Mouse (Mus musculus): ENCODE measurements around the gene Atp13a1.

DNA sequence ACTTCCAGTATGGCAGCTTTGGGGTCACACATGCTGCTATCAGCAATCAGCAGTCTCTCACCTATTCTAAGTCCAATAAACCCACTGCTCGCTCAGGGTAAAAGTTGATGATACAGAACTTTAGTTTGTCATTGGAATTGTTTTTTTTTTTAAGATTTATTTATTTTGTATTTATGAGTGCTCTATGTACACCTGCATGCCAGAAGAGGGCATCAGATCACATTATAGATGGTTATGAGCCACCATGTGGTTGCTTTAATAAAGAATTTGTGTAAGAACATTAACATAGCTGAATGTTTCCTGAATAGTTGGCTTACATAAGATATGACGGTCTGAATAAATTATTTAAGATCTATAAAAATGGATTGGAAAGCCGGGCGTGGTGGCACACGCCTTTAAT lies 32.6 kb upstream of the Atp13a1 start:
- TF ChIP-seq CTCF (IDR thresholded peaks at IDR 0.05): peak; percentile 16; the same call in 1 of the 2 replicates
- no peak for TF ChIP-seq EP300 (IDR thresholded peaks at IDR 0.05)
